Mouse (Mus musculus) left cerebral cortex, postnatal 14 days (tissue): ENCODE measurements at regions not wholly inside any gene's neighbourhood (a gene's known extent, or its start where the extent isn't known, plus 50 kb on each side); places are given as distances from the start of the nearest gene placed in this dataset.

Experiments used
- DNase-seq, 2 experiments: peaks; one replicate each; pipeline ENCODE4 v3.0.0; 2021 to 2022; ENCODE audit warnings: low spot score in 2 of 2, mixed read lengths in 1 of 2
- intact Hi-C: fragments of 180-260 bp; cut with DNase I; formaldehyde crosslinking; loops from one replicate; pipeline ENCODE4 v1.15.1; 2025

DNA sequence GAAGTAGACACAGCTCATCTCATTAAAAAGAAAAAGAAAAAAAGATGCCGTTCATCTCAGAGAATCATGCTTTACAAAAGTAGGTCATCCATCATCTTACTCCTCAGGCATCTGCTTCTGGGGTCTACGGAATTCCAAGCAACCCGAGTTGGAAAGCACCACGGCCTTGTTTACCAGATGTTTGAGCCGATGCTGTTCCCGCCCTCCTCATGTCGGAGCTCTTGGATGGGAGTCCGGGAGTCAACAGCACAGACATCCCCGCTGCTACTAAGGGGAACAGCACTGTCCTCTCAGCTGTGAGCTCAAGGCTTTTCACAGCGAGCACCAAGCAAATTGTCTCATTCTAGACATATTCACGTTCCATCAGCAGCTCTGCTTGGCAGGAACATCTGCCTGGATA is 352.9 kb upstream of the Tbx3 start:
- intact Hi-C loops = no loop called here
- no peak for DNase-seq

- intact Hi-C loops = no loop called here
- DNase-seq = no peak
Observed at GRCm38 (mm10) chr5:119321368-119322144, 348.9 kb upstream of the Tbx3 start.

DNA sequence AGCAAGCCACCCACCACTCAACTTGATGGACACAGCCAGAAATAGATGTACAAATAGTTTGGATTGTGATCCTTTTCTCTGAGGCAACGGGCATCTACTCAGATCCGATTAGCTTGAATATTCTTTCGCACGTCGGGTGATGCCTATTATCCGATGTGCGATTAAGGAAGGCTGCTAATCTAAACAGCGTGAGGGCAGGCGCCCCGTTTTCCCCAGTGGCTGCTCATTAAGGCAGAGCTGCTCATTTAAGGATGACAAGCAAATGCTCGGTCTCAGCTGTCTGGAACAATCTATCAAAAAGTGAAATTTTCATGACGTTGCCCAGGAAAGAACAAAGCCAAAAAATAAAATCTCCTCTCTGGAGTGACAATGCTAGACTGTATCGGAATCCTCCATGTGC is 348.1 kb upstream of the Tbx3 start:
- intact Hi-C loops = no loop called here
- DNase-seq = no peak

- intact Hi-C loops = no loop called here
- no peak for DNase-seq
Observed at GRCm38 (mm10) chr5:119325681-119326255, 344.7 kb upstream of the Tbx3 start.

GRCm38 (mm10) chr5:119326895-119327294 is 343.6 kb upstream of the Tbx3 start:
- DNase-seq = no peak
- intact Hi-C loops = no loop called here

GRCm38 (mm10) chr5:119328971-119329370 is 341.5 kb upstream of the Tbx3 start:
- intact Hi-C loops = no loop called here
- no peak for DNase-seq

- DNase-seq = no peak
- intact Hi-C loops = no loop called here
Observed at GRCm38 (mm10) chr5:119329371-119329770, 341.1 kb upstream of the Tbx3 start.

DNA sequence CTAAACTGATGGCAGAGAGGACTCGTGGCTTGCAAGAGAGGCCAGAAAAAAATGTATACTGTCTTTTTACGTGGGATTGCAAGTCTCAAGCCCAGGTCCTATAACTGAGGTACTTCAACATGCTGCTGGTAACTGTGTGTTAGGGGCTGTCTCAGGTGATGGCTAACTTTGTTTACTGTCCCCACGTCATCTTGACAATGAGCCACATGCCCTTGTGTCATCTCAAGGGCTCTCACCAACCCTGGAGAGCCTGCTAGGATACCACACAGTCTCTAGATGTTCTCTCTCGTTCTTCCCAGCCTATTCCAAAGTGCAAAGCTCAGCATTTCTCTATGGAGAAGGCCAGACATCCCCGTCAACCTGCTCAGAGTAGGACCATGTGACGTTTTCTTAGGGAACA is 340.6 kb upstream of the Tbx3 start:
- intact Hi-C loops = no loop called here
- no peak for DNase-seq

DNA sequence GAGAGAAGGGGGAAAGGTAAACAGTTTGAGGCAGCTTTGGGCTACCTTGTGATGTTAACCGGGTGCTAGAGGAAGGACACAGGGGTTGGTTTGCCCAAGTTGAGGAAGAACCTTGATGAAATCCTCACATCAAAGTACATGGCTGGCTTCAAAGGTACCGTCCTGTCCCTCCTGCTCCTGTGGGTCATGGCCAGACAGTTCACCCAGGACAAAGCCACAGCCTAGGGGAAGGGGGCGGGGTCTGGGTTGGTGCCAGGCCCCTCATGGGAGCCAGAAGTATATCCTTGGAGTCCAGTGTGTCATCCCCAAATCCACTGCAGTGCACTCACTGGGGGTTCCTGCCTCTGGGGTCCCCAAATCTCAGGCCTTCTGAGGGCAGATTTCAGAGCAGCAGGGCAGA is 339.0 kb upstream of the Tbx3 start:
- intact Hi-C loops = no loop called here

GRCm38 (mm10) chr5:119332621-119333020 is 337.8 kb upstream of the Tbx3 start:
- intact Hi-C loops = no loop called here
- DNase-seq = no peak

More for the DNA sequence above, 339.0 kb upstream of the Tbx3 start:
- no peak for DNase-seq

DNA sequence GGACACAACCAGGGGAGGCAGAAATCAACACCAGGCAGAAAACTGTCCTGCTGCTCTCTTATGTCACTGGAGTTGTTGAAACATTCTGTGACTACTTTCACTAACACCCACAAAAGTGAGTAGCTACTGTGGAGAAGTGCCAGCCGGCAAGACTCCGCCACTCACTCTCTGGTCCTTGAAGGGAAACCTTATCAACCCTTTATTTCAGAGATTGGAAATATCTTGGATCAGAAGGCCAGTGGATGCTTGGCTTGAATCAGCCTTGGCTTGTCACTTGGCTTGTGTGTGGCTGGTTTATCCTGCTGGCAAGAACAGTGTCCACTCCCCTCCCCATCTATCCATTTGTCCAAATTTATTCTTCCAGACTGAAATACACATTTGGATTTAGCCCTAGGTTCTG is 335.3 kb upstream of the Tbx3 start:
- no peak for DNase-seq
- intact Hi-C loops = no loop called here

DNA sequence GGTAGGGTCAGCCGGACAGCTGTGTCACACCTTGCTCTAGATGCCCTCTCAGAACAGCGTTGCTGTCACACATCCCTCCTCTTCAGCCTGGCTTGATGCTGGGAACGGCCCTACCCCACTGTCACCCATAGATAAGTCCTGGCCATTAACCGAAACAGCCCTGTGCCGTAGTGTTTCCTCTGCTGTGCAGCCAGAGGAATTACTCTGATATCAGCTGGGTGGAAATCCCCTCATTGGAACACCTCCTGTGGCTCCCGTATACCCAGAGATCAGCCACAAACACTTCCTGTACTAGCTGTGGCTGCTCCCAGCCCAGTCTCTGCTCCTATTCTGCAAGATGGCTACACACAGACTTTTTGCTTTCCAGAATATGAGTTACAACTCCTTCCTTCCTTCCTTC is 334.5 kb upstream of the Tbx3 start:
- DNase-seq = no peak
- intact Hi-C loops = no loop called here

DNA sequence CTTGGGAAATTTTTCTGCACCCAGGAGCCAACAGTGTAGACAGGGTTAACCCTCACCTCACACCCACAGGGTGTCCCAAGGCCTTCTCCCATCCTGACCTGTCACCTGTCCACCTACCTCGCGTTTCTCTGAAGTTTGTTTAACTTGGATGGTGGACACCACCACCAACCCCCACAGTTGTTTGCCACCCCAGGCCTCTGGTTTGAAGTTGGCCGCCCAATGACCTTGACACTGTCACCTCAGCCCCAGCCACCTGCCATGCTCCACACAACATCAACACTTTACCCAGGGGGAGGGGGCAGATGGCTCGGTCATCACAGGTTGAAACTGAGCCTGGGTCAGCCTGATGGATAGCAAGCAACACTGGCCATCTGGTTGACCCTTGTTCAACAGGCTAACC is 332.7 kb upstream of the Tbx3 start:
- DNase-seq = no peak
- intact Hi-C loops = no loop called here

DNA sequence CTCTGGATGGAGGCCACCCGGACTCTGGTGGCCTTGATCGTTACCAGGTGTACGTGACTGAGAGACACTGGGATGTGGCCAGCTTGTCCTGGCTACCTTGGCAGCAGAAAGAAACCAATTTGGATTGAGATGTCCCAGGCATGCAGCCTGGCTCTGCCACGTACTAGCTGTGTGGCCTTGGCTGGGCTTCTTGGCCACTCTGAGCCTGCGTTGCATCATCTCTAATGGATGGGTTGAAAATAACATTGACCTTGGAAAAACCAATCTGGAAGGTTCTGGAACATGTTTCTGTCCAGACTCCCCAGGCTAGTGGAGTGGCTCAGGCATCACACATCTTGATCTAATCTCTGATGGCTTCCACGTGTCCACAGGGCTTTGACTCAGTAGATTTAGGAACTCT is 331.8 kb upstream of the Tbx3 start:
- intact Hi-C loops = no loop called here
- no peak for DNase-seq

GRCm38 (mm10) chr5:119348303-119348702 is 322.2 kb upstream of the Tbx3 start:
- DNase-seq = no peak
- intact Hi-C loops = no loop called here

DNA sequence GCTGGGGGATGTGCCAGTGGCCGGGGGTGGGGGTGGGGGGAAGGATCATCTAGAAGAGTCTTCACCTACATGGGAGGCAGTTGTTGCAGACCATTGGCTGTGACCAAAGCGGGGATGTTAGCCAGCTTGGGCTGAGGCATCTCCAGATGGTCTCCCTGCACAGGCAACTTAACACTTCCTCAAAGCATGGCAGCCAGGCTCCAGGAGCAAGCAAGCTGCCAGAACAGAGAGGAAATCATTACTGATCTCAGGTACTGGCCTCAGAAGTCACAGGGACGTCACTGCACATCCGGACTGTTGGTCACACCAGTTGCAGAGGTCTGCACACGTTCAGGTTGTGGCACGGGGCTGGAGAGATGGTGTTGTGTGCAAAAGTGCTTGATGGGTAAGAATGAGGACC is 321.1 kb upstream of the Tbx3 start:
- DNase-seq = no peak
- intact Hi-C loops = no loop called here

- intact Hi-C loops = no loop called here
- no peak for DNase-seq
Observed at GRCm38 (mm10) chr5:119350325-119350915, 320.0 kb upstream of the Tbx3 start.

GRCm38 (mm10) chr5:119355471-119355870 is 315.0 kb upstream of the Tbx3 start:
- intact Hi-C loops = no loop called here

GRCm38 (mm10) chr5:119356051-119356450 is 314.4 kb upstream of the Tbx3 start:
- DNase-seq = no peak
- intact Hi-C loops = no loop called here

More at GRCm38 (mm10) chr5:119355471-119355870, 315.0 kb upstream of the Tbx3 start:
- DNase-seq = no peak

- DNase-seq = no peak
- intact Hi-C loops = no loop called here
Observed at GRCm38 (mm10) chr5:119359709-119360108, 310.8 kb upstream of the Tbx3 start.

DNA sequence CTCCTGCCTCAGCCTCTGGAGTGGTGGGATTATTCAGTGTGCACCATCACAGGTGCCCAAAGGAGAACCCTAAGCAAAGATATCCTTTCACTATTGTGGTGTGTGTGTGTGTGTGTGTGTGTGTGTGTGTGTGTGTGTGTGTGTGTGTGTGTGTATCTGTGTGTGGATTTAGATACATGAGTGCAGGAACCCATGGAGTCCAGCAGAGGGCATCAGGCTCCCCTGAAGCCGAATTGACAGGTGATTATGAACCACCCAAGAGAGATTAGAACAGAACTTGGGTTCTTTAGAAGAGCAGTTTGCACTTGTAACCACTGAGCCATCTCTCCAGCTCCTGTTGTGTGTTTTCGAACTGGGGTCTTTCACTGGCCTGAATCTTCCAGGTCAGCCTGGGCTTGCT is 310.1 kb upstream of the Tbx3 start:
- intact Hi-C loops = no loop called here
- no peak for DNase-seq
